Mouse (Mus musculus) hindbrain, embryonic 14.5 days (tissue): Measurements from ENCODE around the gene March10. TPM values are rescaled to one million over a fixed set of nuclear protein-coding genes. Genes with fewer than 3 reads are reported as not detected.

Experiments used
- ATAC-seq: fragments of 200-750 bp; cut with Nextera tagmentation; 2 replicates; pipeline ENCODE4 v1.8.0; 2017; ENCODE audit warnings: moderate number of reproducible peaks, mild to moderate bottlenecking, moderate TSS enrichment, moderate library complexity; ENCODE audit not compliant: low FRiP score
- DNase-seq: peaks from one replicate; pipeline ENCODE4 v3.0.0-alpha.2; 2015; ENCODE audit warnings: low spot score
- H3K27ac ChIP-seq: fragments of 300-500 bp; sonication (generic); 2 replicates; pipeline ENCODE4 v1.5.1; 2014; ENCODE audit warnings: mild to moderate bottlenecking, moderate library complexity
- H3K27me3 ChIP-seq: fragments of 300-500 bp; sonication (generic); 2 replicates; pipeline ENCODE4 v1.6.1; 2014; ENCODE audit warnings: mild to moderate bottlenecking, low read length, mixed read lengths; ENCODE audit not compliant: control insufficient read depth, insufficient read depth
- H3K36me3 ChIP-seq: fragments of 300-500 bp; sonication (generic); replicated peaks from 2 replicates; pipeline ENCODE4 v1.6.1; 2014; ENCODE audit not compliant: control insufficient read depth, insufficient read depth
- H3K4me1 ChIP-seq: fragments of 300-500 bp; sonication (generic); replicated peaks from 2 replicates; pipeline ENCODE4 v1.6.1; 2014; ENCODE audit warnings: antibody characterized with exemption, low read length, mixed read lengths; ENCODE audit not compliant: control insufficient read depth, insufficient read depth
- H3K4me2 ChIP-seq: fragments of 300-500 bp; sonication (generic); replicated peaks from 2 replicates; pipeline ENCODE4 v1.6.1; 2014; ENCODE audit warnings: mild to moderate bottlenecking, moderate library complexity
- H3K4me3 ChIP-seq: fragments of 300-500 bp; sonication (generic); replicated peaks from 2 replicates; pipeline ENCODE4 v1.5.1; 2014; ENCODE audit warnings: mild to moderate bottlenecking, low read length
- H3K9ac ChIP-seq: fragments of 300-500 bp; sonication (generic); 2 replicates; pipeline ENCODE4 v1.6.1; 2014
- H3K9me3 ChIP-seq: fragments of 300-500 bp; sonication (generic); 2 replicates; pipeline ENCODE4 v1.6.1; 2016; ENCODE audit warnings: low read length; ENCODE audit not compliant: control insufficient read depth
- WGBS: fragments of 180-500 bp; shearing (Covaris S2); extraction: QIAGEN DNeasy Blood & Tissue Kit; methylation state at CpG from one replicate; pipeline ENCODE4 v1.1.7; 2014; 5-methylcytosine and 5-hydroxymethylcytosine counted together
- polyA plus RNA-seq: library from polyadenylated mRNA; unstranded; fragments of >200 nt; fragmentation: Nextera tagmentation; extraction: Ambion mirVana; gene quantifications from 2 replicates; pipeline ENCODE4 v1.2.1, GENCODE M21; 2014

The March10 gene
- polyA plus RNA-seq, 1 experiment from 2014 or later: 0.41 TPM

GRCm38 (mm10) chr11:105407846-105408441 lies 48.6 kb downstream of the March10 start:
- Histone ChIP-seq H3K27me3 (no peaks in the 10 kb centered on the region), H3K27ac (no peak overlapping the region), H3K9me3 (no peaks in the 10 kb centered on the region), H3K36me3 (no peaks in the 10 kb centered on the region), H3K9ac (no peak overlapping the region), H3K4me3 (no peak overlapping the region), H3K4me2 (no peak overlapping the region), H3K4me1 (peaks cover 9% of the 10 kb centered on the region; the same call in 1 of the 2 replicates)
- ATAC-seq (no peak), DNase-seq (peak; percentile 43)
- 51% methylated on average over 6 of the region's 6 CpGs for WGBS

GRCm38 (mm10) chr11:105402355-105402754 lies 54.2 kb downstream of the March10 start:
- no peaks in the 10 kb centered on the region for H3K36me3 ChIP-seq
- no peak overlapping the region for H3K27ac ChIP-seq
- no peaks in the 10 kb centered on the region for H3K4me1 ChIP-seq
- no peak overlapping the region for H3K4me3 ChIP-seq
- H3K4me2 ChIP-seq: no peak overlapping the region
- ATAC-seq (no peak), DNase-seq (no peak)
- no peaks in the 10 kb centered on the region for H3K9me3 ChIP-seq
- H3K9ac ChIP-seq: no peak overlapping the region
- WGBS: 56% methylated on average over 9 of the region's 9 CpGs
- H3K27me3 ChIP-seq: no peaks in the 10 kb centered on the region

DNA sequence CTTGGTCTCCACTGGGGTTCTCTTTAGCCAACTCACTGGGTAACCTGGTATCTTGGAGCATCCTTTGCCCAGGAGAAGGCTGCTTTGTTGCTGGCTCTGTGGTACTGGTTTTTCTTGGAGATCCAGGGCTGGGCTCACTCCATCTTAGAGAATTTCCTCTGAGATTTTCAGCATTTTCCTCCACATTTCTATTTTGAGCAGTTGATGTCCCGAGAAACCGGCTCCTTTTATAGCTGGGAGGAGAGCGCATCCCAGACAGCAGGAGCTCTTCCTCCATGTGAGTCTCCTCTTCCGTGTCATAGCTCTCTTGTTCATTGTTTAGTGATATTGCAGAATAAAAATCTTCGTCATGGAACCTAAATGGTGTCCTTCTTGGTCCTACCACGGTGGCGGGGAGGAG lies 66.2 kb downstream of the March10 start:
- Histone ChIP-seq H3K9me3 (peaks cover 4% of the 10 kb centered on the region; the same call in 1 of the 2 replicates), H3K4me1 (0 out of 2 replicates have a peak, but pooled peaks cover 6% of the 10 kb centered on the region), H3K4me3 (no peak overlapping the region), H3K27ac (no peak overlapping the region), H3K36me3 (no peaks in the 10 kb centered on the region), H3K4me2 (no peak overlapping the region), H3K9ac (no peak overlapping the region), H3K27me3 (no peaks in the 10 kb centered on the region)
- 91% methylated on average over 7 of the region's 7 CpGs for WGBS
- ATAC-seq (no peak), DNase-seq (no peak)

DNA sequence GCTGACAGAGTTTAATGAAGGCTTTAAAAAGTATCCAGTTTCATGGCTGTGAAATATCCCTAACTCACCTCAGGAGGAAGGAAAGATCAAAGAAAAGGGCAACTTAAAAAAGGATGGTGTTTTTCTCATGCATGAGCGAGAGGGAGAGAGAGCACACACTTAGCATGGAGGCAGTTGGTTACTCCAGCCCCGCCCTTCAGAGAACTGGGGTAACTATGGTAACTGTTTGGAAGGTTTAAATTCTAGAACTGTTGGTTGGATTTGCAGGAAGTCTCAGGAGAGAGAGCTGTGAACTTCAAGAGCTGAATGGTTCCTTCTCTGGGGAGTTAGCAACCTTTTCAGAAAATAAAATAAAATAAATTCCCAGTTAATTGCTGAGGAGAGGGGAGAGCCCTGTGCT lies 67.9 kb downstream of the March10 start:
- DNase-seq (no peak), ATAC-seq (no peak)
- H3K9me3 ChIP-seq: no peaks in the 10 kb centered on the region
- H3K27ac ChIP-seq: no peak overlapping the region
- 36% methylated on average over 2 of the region's 2 CpGs for WGBS
- H3K9ac ChIP-seq: no peak overlapping the region
- H3K27me3 ChIP-seq: no peaks in the 10 kb centered on the region
- H3K4me2 ChIP-seq: no peak overlapping the region
- 0 out of 2 replicates have a peak, but pooled peaks cover 6% of the 10 kb centered on the region for H3K4me1 ChIP-seq
- H3K36me3 ChIP-seq: no peaks in the 10 kb centered on the region
- no peak overlapping the region for H3K4me3 ChIP-seq

DNA sequence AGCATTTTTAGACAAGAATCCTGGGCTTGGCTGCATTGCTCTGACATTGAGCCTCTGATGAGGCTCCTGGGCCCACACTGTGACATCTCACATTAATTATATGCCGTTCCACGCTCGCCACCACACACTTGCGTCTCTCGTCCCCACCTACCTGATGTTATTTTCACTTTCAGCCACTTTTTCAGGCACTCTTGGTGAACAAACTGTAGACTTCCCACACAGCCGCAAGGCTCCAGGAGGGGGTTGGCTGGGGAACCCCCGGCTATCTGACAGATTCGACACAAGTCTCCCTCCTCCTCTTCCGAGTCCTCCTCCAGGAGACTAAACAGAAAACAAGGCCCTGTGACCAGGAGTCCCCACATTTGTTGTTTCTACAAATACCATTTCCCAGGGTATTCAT lies 71.3 kb downstream of the March10 start:
- Histone ChIP-seq H3K27ac (no peak overlapping the region), H3K9me3 (no peaks in the 10 kb centered on the region), H3K9ac (no peak overlapping the region), H3K36me3 (no peaks in the 10 kb centered on the region), H3K4me3 (no peak overlapping the region), H3K4me1 (0 out of 2 replicates have a peak, but pooled peaks cover 6% of the 10 kb centered on the region), H3K4me2 (no peak overlapping the region), H3K27me3 (no peaks in the 10 kb centered on the region)
- DNase-seq: no peak
- WGBS: 80% methylated on average over 9 of the region's 9 CpGs
- ATAC-seq: no peak

GRCm38 (mm10) chr11:105375821-105376235 lies 80.7 kb downstream of the March10 start:
- H3K4me2 ChIP-seq: no peak overlapping the region
- no peaks in the 10 kb centered on the region for H3K27me3 ChIP-seq
- no peaks in the 10 kb centered on the region for H3K36me3 ChIP-seq
- H3K4me1 ChIP-seq: no peaks in the 10 kb centered on the region
- no peak overlapping the region for H3K27ac ChIP-seq
- WGBS: 88% methylated on average over 1 of the region's 1 CpGs
- no peak overlapping the region for H3K9ac ChIP-seq
- ATAC-seq (no peak), DNase-seq (no peak)
- no peaks in the 10 kb centered on the region for H3K9me3 ChIP-seq
- no peak overlapping the region for H3K4me3 ChIP-seq

DNA sequence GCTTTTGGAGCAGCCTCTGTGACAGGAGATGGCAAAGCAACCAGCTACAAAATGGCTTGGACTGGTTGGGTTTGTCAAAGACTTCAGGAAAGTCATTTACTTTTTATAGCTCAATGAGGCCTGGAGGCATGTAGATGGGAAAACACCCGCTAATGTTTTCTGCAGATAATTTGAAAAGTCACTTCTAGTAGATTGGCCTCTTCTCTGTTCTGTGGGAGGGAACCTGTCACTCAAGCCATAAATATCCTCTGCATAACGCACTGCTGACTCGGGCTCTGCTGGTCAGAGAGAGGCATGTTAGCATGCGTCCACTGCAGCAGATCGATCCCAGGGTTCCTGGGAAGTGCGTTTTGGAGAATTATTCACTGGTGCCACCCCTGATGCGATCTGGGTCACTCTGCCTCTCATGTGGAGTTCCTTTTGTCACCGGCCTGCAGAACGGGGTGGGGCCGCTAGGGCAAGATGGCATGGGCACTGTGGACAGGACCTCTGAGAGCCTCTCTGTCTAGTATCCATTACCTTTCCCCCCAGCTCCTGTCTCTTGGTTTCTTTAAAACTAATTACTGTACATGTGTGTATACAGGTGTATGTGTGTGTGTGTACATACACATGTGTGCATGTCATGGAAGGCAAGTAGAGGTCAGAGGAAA lies 81.9 kb downstream of the March10 start:
- Histone ChIP-seq H3K9me3 (no peaks in the 10 kb centered on the region), H3K27me3 (no peaks in the 10 kb centered on the region), H3K36me3 (no peaks in the 10 kb centered on the region), H3K4me3 (no peak overlapping the region), H3K4me2 (no peak overlapping the region), H3K4me1 (no peaks in the 10 kb centered on the region), H3K9ac (no peak overlapping the region), H3K27ac (no peak overlapping the region)
- no peak for ATAC-seq
- WGBS: 69% methylated on average over 10 of the region's 10 CpGs
- DNase-seq: no peak

DNA sequence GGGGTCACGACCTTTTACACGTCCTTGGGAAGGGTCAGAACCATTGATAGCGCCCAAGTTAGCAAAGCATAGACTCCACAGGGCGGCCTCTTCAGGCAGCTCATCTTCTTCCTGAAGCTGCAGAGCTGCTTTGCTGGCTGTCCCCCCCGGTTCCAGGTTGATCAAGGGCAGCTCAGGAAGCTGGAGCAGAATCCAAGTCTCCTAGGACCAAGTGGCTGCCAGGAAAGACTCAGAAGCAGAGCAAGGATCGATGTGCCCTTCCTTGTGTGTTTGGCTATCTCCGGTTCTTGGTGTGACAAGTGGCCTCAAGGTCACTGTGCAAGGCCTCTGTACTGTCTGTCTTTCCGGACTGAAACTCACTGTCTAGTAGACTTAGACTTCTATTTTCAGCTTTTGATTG lies 82.7 kb downstream of the March10 start:
- Histone ChIP-seq H3K9me3 (no peaks in the 10 kb centered on the region), H3K4me3 (no peak overlapping the region), H3K9ac (no peak overlapping the region), H3K36me3 (no peaks in the 10 kb centered on the region), H3K27ac (no peak overlapping the region), H3K4me2 (no peak overlapping the region), H3K4me1 (no peaks in the 10 kb centered on the region), H3K27me3 (no peaks in the 10 kb centered on the region)
- 81% methylated on average over 8 of the region's 8 CpGs for WGBS
- ATAC-seq (no peak), DNase-seq (no peak)

GRCm38 (mm10) chr11:105371818-105372217 lies 84.7 kb downstream of the March10 start:
- DNase-seq (no peak), ATAC-seq (no peak)
- Histone ChIP-seq H3K36me3 (no peaks in the 10 kb centered on the region), H3K4me1 (no peaks in the 10 kb centered on the region), H3K9ac (no peak overlapping the region), H3K4me2 (no peak overlapping the region), H3K4me3 (no peak overlapping the region), H3K9me3 (no peaks in the 10 kb centered on the region), H3K27ac (no peak overlapping the region), H3K27me3 (no peaks in the 10 kb centered on the region)
- WGBS: 84% methylated on average over 9 of the region's 9 CpGs
